Mouse (Mus musculus) C3H10T1/2 (cell line): ENCODE measurements around the gene Cyp26b1. TPM values are rescaled to one million over a fixed set of nuclear protein-coding genes. Genes with fewer than 3 reads are reported as not detected.

ENCODE experiments used
- polyA plus RNA-seq, 2 experiments: library from polyadenylated mRNA; unstranded; fragments of >200 nt; fragmentation: generic; extraction: Trizol; gene quantifications; one replicate each; pipeline ENCODE4 v1.2.1; 2012; ENCODE audit warnings: missing spikeins in 2 of 2

The Cyp26b1 gene
- 1 to 10 TPM; 1.4 to 6.9 TPM for polyA plus RNA-seq

GRCm38 (mm10) chr6:84593693-84594092, at the start of gene Cyp26b1:
TSS of gene Cyp26b1 (minus strand) at chr6:84593908.

